Mouse (Mus musculus) layer of hippocampus, postnatal 25 days (tissue): ENCODE data around the gene Gm21983. TPM values are rescaled to one million over a fixed set of nuclear protein-coding genes. Genes with fewer than 3 reads are reported as not detected.

Source experiments
- microRNA-seq, 2 experiments: library from miRNA; unstranded; fragments of <30 nt; microRNA quantifications; one replicate each; pipeline ENCODE4 v1.2.0; 2021
- total RNA-seq, 2 experiments: library from RNA; stranded (reverse); gene quantifications; 2 replicates each; pipeline ENCODE4 v1.2.3; 2021

The Gm21983 gene
- total RNA-seq, 2 experiments from 2014 or later: not detected

Small RNA genes within 50 kb of the gene (microRNA-seq; reads per million reads assigned to microRNA genes)
- gene Mir1191 (0 to 0.20 reads per million in 2 experiments), gene Mir3101 (0 to 1.8 reads per million in 2 experiments)

Other genes starting within 250 kb of the Gm21983 start
- not detected for gene Cyp2a22, start 241.7 kb downstream of the Gm21983 start, total RNA-seq
- gene Cyp2a12, start 152.0 kb downstream of the Gm21983 start, total RNA-seq: not detected
- under 1 TPM in 1 of 2 experiments, not detected in 1; 0.20 TPM for gene Cyp2f2, start 61.2 kb downstream of the Gm21983 start, total RNA-seq
- gene Cyp2t4, start 27.4 kb downstream of the Gm21983 start, total RNA-seq: not detected
- 10 to 100 TPM; 91.6 to 99.5 TPM for gene Egln2, start 14.3 kb downstream of the Gm21983 start, total RNA-seq
- gene Rab4b, start 2.2 kb downstream of the Gm21983 start, total RNA-seq: 10 to 100 TPM; 89.6 to 92.5 TPM
- gene Mia, start 71 bp upstream of the Gm21983 start, total RNA-seq: 1 to 10 TPM; 2.3 to 2.4 TPM
- gene BC024978, start 14.7 kb upstream of the Gm21983 start, total RNA-seq: 10 to 100 TPM; 22.4 to 25.9 TPM
- gene Snrpa, start 15.2 kb upstream of the Gm21983 start, total RNA-seq: 10 to 100 TPM; 83.1 to 89.2 TPM
- 1 to 10 TPM; 7.2 to 8.3 TPM for gene Itpkc, start 47.6 kb upstream of the Gm21983 start, total RNA-seq
- 10 to 100 TPM; 33.8 to 36.0 TPM for gene Coq8b, start 51.9 kb upstream of the Gm21983 start, total RNA-seq
- 100 to 1,000 TPM; 147 to 149 TPM for gene Numbl, start 77.3 kb upstream of the Gm21983 start, total RNA-seq
- 10 to 100 TPM; 47.2 to 61.7 TPM for gene Ltbp4, start 156.6 kb upstream of the Gm21983 start, total RNA-seq
- gene Shkbp1, start 174.9 kb upstream of the Gm21983 start, total RNA-seq: 10 to 100 TPM; 19.7 to 30.4 TPM
- gene Gm20479, start 176.3 kb upstream of the Gm21983 start, total RNA-seq: not detected